Mouse (Mus musculus) C2C12 (cell line): Measurements from ENCODE around the gene Gprin1. TPM values are rescaled to one million over a fixed set of nuclear protein-coding genes. Genes with fewer than 3 reads are reported as not detected.

Source experiments
- H3K27me3 ChIP-seq: one replicate; pipeline ENCODE4 v1.6.1; 2011; ENCODE audit not compliant: control insufficient read depth, insufficient read depth, insufficient read length
- H3K36me3 ChIP-seq: one replicate; pipeline ENCODE4 v1.6.1; 2011; ENCODE audit not compliant: control insufficient read depth, insufficient read depth
- H3K4me3 ChIP-seq: one replicate; pipeline ENCODE4 v1.5.1; 2011; ENCODE audit warnings: mild to moderate bottlenecking, control low read depth; ENCODE audit not compliant: poor library complexity, insufficient read depth, severe bottlenecking
- H3K79me2 ChIP-seq: one replicate; pipeline ENCODE4 v1.6.1; 2011; ENCODE audit not compliant: control insufficient read depth, insufficient read depth
- H3K79me3 ChIP-seq: one replicate; pipeline ENCODE4 v1.6.1; 2011; ENCODE audit warnings: low read depth, control low read depth
- H3ac ChIP-seq: one replicate; pipeline ENCODE3; 2011; ENCODE audit warnings: low read depth; ENCODE audit not compliant: control insufficient read depth, insufficient read length
- CEBPB ChIP-seq: IDR thresholded peaks from one replicate; pipeline ENCODE4 v1.6.1; 2011; ENCODE audit warnings: low read depth, mild to moderate bottlenecking, control low read depth, moderate library complexity
- CTCF ChIP-seq: IDR thresholded peaks from one replicate; pipeline ENCODE4 v1.5.1; 2011; ENCODE audit not compliant: control insufficient read depth, insufficient read depth, insufficient read length
- FOSL1 ChIP-seq: IDR thresholded peaks from one replicate; pipeline ENCODE4 v1.8.0; 2011; ENCODE audit warnings: mild to moderate bottlenecking, low read length; ENCODE audit not compliant: poor library complexity, insufficient read depth, severe bottlenecking
- MAX ChIP-seq: IDR thresholded peaks from one replicate; pipeline ENCODE4 v1.6.1; 2011; ENCODE audit warnings: mild to moderate bottlenecking, control low read depth
- MYOD1 ChIP-seq: IDR thresholded peaks from one replicate; pipeline ENCODE4 v1.6.1; 2011; ENCODE audit warnings: low read depth; ENCODE audit not compliant: control insufficient read depth, insufficient read length
- MYOG ChIP-seq: IDR thresholded peaks from one replicate; pipeline ENCODE4 v1.6.1; 2011; ENCODE audit not compliant: control insufficient read depth, insufficient read length; ENCODE audit errors: extremely low read depth
- USF1 ChIP-seq: IDR thresholded peaks from one replicate; pipeline ENCODE4 v1.6.1; 2011; ENCODE audit warnings: low read depth, mild to moderate bottlenecking, control low read depth, moderate library complexity
- polyA plus RNA-seq: library from polyadenylated mRNA; unstranded; fragments of >200 nt; fragmentation: generic; extraction: Trizol; gene quantifications from one replicate; pipeline ENCODE4 v1.2.1, GENCODE M21; 2012; ENCODE audit warnings: missing spikeins

Gprin1 gene
- polyA plus RNA-seq, 1 experiment = 0.20 TPM

DNA sequence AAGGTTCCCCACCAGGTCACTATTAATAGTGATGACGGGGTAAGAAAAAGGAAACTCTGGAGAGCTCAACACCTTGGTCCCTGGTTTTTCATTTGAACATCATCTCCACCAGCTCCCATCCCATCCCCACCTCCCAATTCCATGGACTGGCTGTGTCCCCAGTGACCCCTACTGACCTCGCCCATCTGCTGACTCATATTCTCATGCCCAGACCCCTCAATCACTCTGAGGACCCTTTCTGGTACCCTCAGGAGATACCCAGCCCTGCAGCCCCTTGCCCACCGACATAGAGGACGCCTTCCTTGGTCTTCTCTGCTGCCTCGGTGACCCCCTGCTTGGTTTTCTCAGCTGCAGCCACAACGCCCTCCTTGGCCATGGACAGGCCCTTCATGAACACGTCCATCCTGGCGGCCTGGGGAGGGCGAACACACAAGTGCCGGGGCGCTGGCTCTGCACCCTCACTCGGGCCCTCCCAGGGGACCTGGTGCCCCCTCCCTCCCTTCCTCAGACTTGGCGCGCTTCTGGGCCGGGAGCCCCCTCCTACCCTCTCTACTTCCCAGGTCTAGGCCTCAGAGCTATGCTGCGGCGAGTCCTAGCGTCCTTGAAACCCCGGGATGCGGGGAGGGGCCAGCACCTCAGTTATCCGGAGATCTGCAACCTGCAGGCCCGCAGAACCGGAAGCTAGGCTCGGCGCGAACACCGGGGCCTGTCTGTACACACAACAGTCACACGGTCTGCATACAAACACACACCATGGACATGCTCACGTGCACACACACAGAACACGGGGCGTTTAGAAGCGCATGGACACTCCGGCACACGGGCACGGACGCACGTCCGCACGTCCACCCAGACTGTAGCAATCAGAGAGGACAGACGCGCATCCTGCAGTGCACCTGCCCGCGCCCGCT lies 15.9 kb upstream of the Gprin1 start:
- Histone ChIP-seq H3ac (no peak overlapping the region), H3K36me3 (no peaks in the 10 kb centered on the region), H3K79me3 (no peaks in the 10 kb centered on the region), H3K27me3 (peaks cover 72% of the 10 kb centered on the region), H3K79me2 (no peaks in the 10 kb centered on the region), H3K4me3 (no peak overlapping the region)
- TF ChIP-seq FOSL1 (no peak), MAX (no peak), MYOD1 (no peak), USF1 (no peak), CEBPB (no peak), MYOG (no peak), CTCF (no peak)

DNA sequence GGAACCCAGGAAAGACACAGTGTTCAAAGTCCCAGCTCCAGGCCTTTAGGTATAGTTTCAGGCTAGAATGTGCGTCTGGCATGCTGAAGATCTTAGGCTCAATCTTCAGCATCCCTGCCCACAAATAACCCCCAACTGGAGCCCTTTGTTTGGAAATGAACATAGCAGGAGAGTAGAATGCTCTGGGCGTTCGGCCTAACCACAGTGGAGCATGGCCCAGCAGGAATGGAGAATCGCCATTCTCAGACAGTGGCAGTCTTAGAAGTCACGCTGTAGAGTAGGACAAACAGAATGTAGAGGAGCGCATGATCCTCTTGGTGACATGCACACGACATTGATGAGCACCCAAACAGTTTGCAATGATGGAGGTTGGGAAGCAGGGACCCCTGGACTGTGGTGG lies 11.2 kb upstream of the Gprin1 start:
- TF ChIP-seq MYOG (no peak), USF1 (no peak), CEBPB (no peak), FOSL1 (no peak), MYOD1 (no peak), MAX (no peak), CTCF (no peak)
- Histone ChIP-seq H3K79me2 (no peaks in the 10 kb centered on the region), H3K27me3 (peaks cover 66% of the 10 kb centered on the region), H3K36me3 (no peaks in the 10 kb centered on the region), H3K4me3 (no peak overlapping the region), H3K79me3 (no peaks in the 10 kb centered on the region), H3ac (no peak overlapping the region)

- TF ChIP-seq CEBPB = no peak
- no peak for TF ChIP-seq USF1
- TF ChIP-seq MYOD1 = no peak
- TF ChIP-seq MAX = no peak
- no peak overlapping the region for H3K4me3 ChIP-seq
- no peaks in the 10 kb centered on the region for H3K36me3 ChIP-seq
- no peaks in the 10 kb centered on the region for H3K79me3 ChIP-seq
- H3K27me3 ChIP-seq = peaks cover 60% of the 10 kb centered on the region
- H3K79me2 ChIP-seq = no peaks in the 10 kb centered on the region
- no peak overlapping the region for H3ac ChIP-seq
These were observed 10.6 kb upstream of the Gprin1 start for GRCm38 (mm10) chr13:54760164-54760795.

DNA sequence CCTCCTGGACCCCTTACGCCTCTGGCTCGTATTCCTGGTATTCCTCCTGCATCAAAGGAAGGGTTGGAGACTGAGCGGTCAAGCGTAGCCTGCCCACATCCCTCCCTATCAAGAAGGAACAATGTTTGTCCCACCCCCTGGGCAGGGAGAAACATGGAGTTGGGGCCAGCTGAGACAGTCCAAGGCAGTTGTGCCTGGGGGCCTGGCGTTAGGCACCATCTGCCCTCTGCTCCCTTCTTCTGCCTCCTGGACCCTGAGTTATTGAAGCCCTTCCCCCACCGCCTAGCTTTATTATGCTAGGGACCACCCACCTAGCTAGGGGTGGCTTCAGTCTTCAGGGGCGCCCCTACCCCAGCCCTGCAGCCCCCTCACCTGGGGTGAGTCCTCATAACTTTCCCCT lies 9.8 kb upstream of the Gprin1 start:
- no peaks in the 10 kb centered on the region for H3K36me3 ChIP-seq
- no peak overlapping the region for H3K4me3 ChIP-seq
- H3K79me2 ChIP-seq = no peaks in the 10 kb centered on the region
- TF ChIP-seq CTCF (no peak), FOSL1 (no peak), MYOD1 (no peak), MAX (no peak), USF1 (no peak), MYOG (no peak), CEBPB (no peak)
- no peaks in the 10 kb centered on the region for H3K79me3 ChIP-seq
- no peak overlapping the region for H3ac ChIP-seq
- H3K27me3 ChIP-seq = peaks cover 53% of the 10 kb centered on the region

DNA sequence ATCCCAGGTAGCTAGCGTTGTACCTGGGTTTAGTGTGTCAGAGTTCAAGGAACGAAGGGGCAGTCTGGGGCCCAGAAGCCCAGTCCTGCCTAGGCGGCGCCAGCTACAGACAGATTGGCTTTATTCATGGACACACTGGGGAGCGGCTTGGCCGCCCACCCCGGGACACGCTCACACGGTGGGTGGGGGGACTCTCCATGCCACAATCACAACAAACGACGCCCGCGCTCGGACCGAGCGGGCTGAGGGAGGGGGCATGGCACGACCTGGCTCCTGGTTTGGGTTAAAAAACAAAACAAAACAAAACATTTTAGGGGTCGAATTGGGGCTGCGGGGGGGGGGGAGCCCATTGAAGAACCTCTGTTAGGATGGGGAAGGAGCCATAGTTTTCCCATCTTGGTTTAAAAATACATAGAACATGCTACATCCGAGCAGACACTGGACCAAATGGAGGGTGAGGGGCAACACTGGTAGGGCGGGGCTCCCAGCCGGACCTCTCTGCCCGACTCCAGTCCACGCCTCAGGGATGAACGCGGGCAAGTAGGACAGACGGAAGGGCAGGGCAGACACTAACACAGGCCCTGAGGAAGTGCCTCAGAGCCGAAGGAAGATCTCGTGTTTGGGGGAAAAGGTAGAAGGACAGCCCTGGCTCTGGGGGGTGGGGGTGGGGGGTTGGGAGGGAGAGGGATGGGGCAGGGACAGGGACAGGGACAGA lies 9.2 kb upstream of the Gprin1 start:
- H3K79me2 ChIP-seq = no peaks in the 10 kb centered on the region
- peaks cover 48% of the 10 kb centered on the region for H3K27me3 ChIP-seq
- H3K4me3 ChIP-seq = no peak overlapping the region
- no peaks in the 10 kb centered on the region for H3K36me3 ChIP-seq
- H3ac ChIP-seq = no peak overlapping the region
- no peaks in the 10 kb centered on the region for H3K79me3 ChIP-seq
- TF ChIP-seq MAX (no peak), MYOD1 (no peak), CTCF (no peak)
